Mouse (Mus musculus) heart, embryonic 15.5 days (tissue): ENCODE results near the gene Sirt6. TPM values are rescaled to one million over a fixed set of nuclear protein-coding genes. Genes with fewer than 3 reads are reported as not detected.

ENCODE experiments used
- ATAC-seq: fragments of 200-750 bp; cut with Nextera tagmentation; replicated peaks from 2 replicates; pipeline ENCODE4 v1.8.0; 2017; ENCODE audit warnings: low read depth, moderate TSS enrichment; ENCODE audit not compliant: insufficient number of reproducible peaks, insufficient read depth, low FRiP score
- H3K27ac ChIP-seq: fragments of 300-500 bp; sonication (generic); 2 replicates; pipeline ENCODE4 v1.5.1; 2015; ENCODE audit warnings: mild to moderate bottlenecking, inconsistent platforms
- H3K27me3 ChIP-seq: fragments of 300-500 bp; sonication (generic); 2 replicates; pipeline ENCODE4 v1.6.1; 2015; ENCODE audit warnings: inconsistent platforms
- H3K36me3 ChIP-seq: fragments of 300-500 bp; sonication (generic); 2 replicates; pipeline ENCODE4 v1.6.1; 2015; ENCODE audit warnings: mild to moderate bottlenecking, inconsistent platforms
- H3K4me1 ChIP-seq: fragments of 300-500 bp; sonication (generic); replicated peaks from 2 replicates; pipeline ENCODE4 v1.6.1; 2015; ENCODE audit warnings: inconsistent platforms
- H3K4me2 ChIP-seq: fragments of 300-500 bp; sonication (generic); 2 replicates; pipeline ENCODE4 v1.6.1; 2015; ENCODE audit warnings: inconsistent platforms, mild to moderate bottlenecking, moderate library complexity
- H3K4me3 ChIP-seq: fragments of 300-500 bp; sonication (generic); 2 replicates; pipeline ENCODE4 v1.5.1; 2015; ENCODE audit warnings: mild to moderate bottlenecking, inconsistent platforms
- H3K9ac ChIP-seq: fragments of 300-500 bp; sonication (generic); 2 replicates; pipeline ENCODE4 v1.6.1; 2015; ENCODE audit warnings: mild to moderate bottlenecking, inconsistent platforms
- H3K9me3 ChIP-seq: fragments of 300-500 bp; sonication (generic); replicated peaks from 2 replicates; pipeline ENCODE4 v1.6.1; 2016; ENCODE audit warnings: inconsistent platforms
- WGBS: fragments of 180-500 bp; shearing (Covaris S2); methylation state at CpG from one replicate; pipeline ENCODE4 v1.1.7; 2015; ENCODE audit warnings: mixed read lengths; 5-methylcytosine and 5-hydroxymethylcytosine counted together
- polyA plus RNA-seq: library from polyadenylated mRNA; unstranded; fragments of >200 nt; fragmentation: Nextera tagmentation; extraction: Ambion mirVana; gene quantifications from 2 replicates; pipeline ENCODE4 v1.2.1, GENCODE M21; 2015

Sirt6 gene
- polyA plus RNA-seq, 1 experiment from 2014 or later = 20.8 TPM

DNA sequence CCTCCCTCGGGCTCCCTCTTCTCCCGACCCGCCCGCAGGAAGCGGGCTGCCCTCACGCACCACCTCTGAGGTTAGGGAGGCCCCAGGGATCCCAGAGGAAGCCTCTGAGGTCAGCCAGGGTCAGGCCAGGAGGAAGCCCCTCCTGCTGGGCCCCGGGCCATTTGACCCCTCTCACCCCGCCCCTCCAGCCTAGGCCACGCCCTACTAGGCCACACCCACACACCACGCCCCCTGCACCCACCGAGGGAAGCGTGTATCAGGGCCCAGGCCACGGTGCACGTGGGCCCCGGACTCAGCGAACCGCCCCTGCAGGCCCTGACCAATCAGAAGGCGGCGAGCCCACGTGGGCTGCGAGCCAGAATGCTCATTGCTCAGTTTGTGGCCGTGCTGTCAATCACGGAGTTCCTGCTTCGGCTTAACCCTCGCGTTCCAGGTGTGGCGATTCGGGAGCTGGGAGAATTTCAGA lies 26.8 kb downstream of the Sirt6 start, which contains the start of gene Tle6:
Tle6 (minus strand) TSS at position 336 of the 466 bp plus-strand sequence.
- under 1% methylated on average over 28 of the region's 28 CpGs for WGBS
- peak within 1 kb of the TSS; percentile 76 for H3K27ac ChIP-seq
- H3K9ac ChIP-seq = peak within 1 kb of the TSS; percentile 33; the same call in 1 of the 2 replicates

GRCm38 (mm10) chr10:81600096-81600495 lies 27.5 kb downstream of the Sirt6 start:
- H3K9me3 ChIP-seq = no peaks in the 10 kb centered on the region
- H3K4me2 ChIP-seq = peak overlapping the region; percentile 74
- no peak overlapping the region for H3K9ac ChIP-seq
- H3K4me1 ChIP-seq = peaks cover 57% of the 10 kb centered on the region
- no peak for ATAC-seq
- H3K27me3 ChIP-seq = peaks cover 6% of the 10 kb centered on the region
- H3K4me3 ChIP-seq = no peak overlapping the region
- WGBS = 45% methylated on average over 10 of the region's 10 CpGs
- no peaks in the 10 kb centered on the region for H3K36me3 ChIP-seq
- H3K27ac ChIP-seq = peak overlapping the region; percentile 76

More for the DNA sequence above, 26.8 kb downstream of the Sirt6 start, which contains the start of gene Tle6:
- Histone ChIP-seq H3K4me1 (peaks cover 58% of the 10 kb centered on the region), H3K4me2 (peak within 1 kb of the TSS; percentile 74), H3K4me3 (peak within 1 kb of the TSS; percentile 45), H3K9me3 (no peaks in the 10 kb centered on the region), H3K36me3 (no peaks in the 10 kb centered on the region), H3K27me3 (no peaks in the 10 kb centered on the region)
- peak; percentile 85 for ATAC-seq

- no peak overlapping the region for H3K4me2 ChIP-seq
- peaks cover 54% of the 10 kb centered on the region for H3K4me1 ChIP-seq
- no peak overlapping the region for H3K4me3 ChIP-seq
- no peak overlapping the region for H3K9ac ChIP-seq
- H3K36me3 ChIP-seq = no peaks in the 10 kb centered on the region
- 79% methylated on average over 5 of the region's 5 CpGs for WGBS
- no peaks in the 10 kb centered on the region for H3K9me3 ChIP-seq
- H3K27me3 ChIP-seq = peaks cover 9% of the 10 kb centered on the region
- H3K27ac ChIP-seq = no peak overlapping the region; the same call in 1 of the 2 replicates
- no peak for ATAC-seq
Observed at GRCm38 (mm10) chr10:81599630-81600029, 28.0 kb downstream of the Sirt6 start.

DNA sequence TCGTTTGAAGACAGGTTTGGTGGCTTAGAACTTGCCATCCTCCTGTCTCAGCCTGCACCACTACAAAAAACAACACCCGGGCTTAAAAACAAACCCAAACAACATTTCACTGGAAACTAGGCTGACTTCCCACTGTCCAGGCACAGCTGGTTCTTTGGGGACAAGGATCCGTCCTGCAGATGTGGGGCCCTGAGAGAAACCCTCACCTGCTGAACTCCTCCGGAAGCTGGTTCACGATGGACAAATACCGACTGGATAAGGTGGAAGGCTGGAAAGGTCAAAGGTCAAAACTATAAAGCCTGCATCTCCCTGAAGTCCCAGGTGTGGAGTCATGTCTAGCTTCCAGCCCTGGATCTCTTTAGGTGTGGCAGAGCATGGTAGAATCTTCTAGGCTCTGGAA lies 28.7 kb downstream of the Sirt6 start:
- H3K36me3 ChIP-seq = no peaks in the 10 kb centered on the region
- no peak overlapping the region for H3K4me3 ChIP-seq
- no peaks in the 10 kb centered on the region for H3K9me3 ChIP-seq
- H3K4me1 ChIP-seq = peaks cover 53% of the 10 kb centered on the region
- no peak overlapping the region for H3K9ac ChIP-seq
- WGBS = 55% methylated on average over 6 of the region's 6 CpGs
- no peak overlapping the region for H3K4me2 ChIP-seq
- peaks cover 15% of the 10 kb centered on the region for H3K27me3 ChIP-seq
- no peak overlapping the region for H3K27ac ChIP-seq
- ATAC-seq = no peak

- Histone ChIP-seq H3K9ac (no peak overlapping the region), H3K36me3 (no peaks in the 10 kb centered on the region), H3K4me2 (no peak overlapping the region), H3K27ac (no peak overlapping the region), H3K4me1 (peaks cover 53% of the 10 kb centered on the region), H3K27me3 (peaks cover 16% of the 10 kb centered on the region), H3K4me3 (no peak overlapping the region), H3K9me3 (no peaks in the 10 kb centered on the region)
- 51% methylated on average over 3 of the region's 3 CpGs for WGBS
- no peak for ATAC-seq
Observed at GRCm38 (mm10) chr10:81598342-81598741, 29.3 kb downstream of the Sirt6 start.

DNA sequence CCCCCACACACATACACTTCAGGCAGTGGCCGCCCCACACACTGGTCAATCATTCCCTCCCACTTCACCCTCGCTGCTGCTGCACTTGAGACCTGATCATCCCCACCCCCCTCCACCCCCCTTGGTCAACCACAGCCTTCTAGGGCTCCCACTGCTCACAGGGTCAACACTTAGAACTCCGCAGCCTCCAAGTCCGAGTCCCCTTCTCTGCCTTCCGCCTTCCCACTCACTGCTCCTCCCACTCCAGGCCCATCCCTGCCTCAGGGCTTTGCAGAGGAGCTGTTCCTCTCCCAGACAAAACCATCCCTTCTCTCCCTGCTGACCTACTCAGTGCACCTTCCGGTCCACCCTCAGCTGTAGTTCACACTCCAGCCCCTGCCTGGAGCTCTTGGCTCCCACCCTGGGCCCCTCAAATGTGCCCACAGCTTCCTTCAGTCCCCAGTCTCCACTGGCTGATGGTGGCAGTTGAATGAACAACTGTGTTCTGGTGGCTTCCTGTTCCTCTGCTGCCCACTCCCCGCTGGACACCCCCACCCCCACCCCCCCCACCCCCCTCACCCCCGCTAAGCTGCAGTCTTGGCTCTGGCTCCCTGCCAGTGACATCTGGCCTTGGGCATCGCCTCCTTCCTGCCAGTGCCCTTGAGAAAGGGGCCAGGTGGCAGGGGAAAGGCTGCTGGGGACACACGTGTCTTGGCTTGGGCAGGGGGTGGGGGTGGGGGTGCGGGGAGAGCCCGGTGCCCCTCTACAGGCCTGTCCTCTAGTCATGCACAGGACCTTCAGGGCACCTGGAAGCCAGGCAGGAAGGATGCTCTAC lies 30.3 kb downstream of the Sirt6 start:
- Histone ChIP-seq H3K4me3 (peak overlapping the region; percentile 38), H3K27ac (peak overlapping the region; percentile 81), H3K4me2 (peak overlapping the region; percentile 67), H3K27me3 (peaks cover 16% of the 10 kb centered on the region), H3K36me3 (no peaks in the 10 kb centered on the region), H3K9me3 (no peaks in the 10 kb centered on the region), H3K4me1 (peaks cover 46% of the 10 kb centered on the region), H3K9ac (peak overlapping the region; percentile 50)
- 8% methylated on average over 12 of the region's 12 CpGs for WGBS
- ATAC-seq = peak; percentile 28

GRCm38 (mm10) chr10:81596611-81597010 lies 31.0 kb downstream of the Sirt6 start:
- WGBS = 8% methylated on average over 10 of the region's 10 CpGs
- peak overlapping the region; percentile 67 for H3K4me2 ChIP-seq
- no peak for ATAC-seq
- peak overlapping the region; percentile 81 for H3K27ac ChIP-seq
- peaks cover 44% of the 10 kb centered on the region for H3K4me1 ChIP-seq
- H3K27me3 ChIP-seq = peaks cover 16% of the 10 kb centered on the region
- peak overlapping the region; percentile 50 for H3K9ac ChIP-seq
- H3K4me3 ChIP-seq = peak overlapping the region; percentile 38
- H3K9me3 ChIP-seq = no peaks in the 10 kb centered on the region
- H3K36me3 ChIP-seq = no peaks in the 10 kb centered on the region

GRCm38 (mm10) chr10:81595599-81595998 lies 32.0 kb downstream of the Sirt6 start:
- Histone ChIP-seq H3K9ac (no peak overlapping the region), H3K27ac (peak overlapping the region; percentile 81; the same call in 1 of the 2 replicates), H3K4me2 (no peak overlapping the region)

DNA sequence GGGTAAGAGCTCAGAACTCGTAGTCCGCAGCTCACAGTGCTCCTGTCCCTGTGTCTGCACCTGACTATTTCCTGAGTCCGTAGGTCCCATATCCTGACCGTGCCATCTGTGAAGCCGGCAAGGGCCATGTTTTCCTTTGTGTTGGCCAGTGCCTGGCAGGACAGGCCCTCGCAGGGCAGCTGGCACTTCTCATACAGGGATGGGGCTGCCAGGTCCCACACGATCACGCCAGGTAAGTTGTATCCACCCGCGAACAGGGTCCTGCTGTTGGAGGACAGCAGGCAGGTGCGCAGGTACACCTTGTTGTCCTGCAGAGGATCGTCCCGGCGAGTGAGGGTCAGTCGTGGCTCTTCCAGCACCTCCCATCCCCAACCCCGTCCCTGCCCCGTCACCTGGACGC lies 33.7 kb downstream of the Sirt6 start:
- 71% methylated on average over 18 of the region's 18 CpGs for WGBS
- Histone ChIP-seq H3K4me1 (peaks cover 28% of the 10 kb centered on the region), H3K4me3 (no peak overlapping the region), H3K36me3 (peaks cover 6% of the 10 kb centered on the region; the same call in 1 of the 2 replicates), H3K27me3 (peaks cover 16% of the 10 kb centered on the region), H3K4me2 (no peak overlapping the region), H3K9ac (no peak overlapping the region), H3K9me3 (no peaks in the 10 kb centered on the region), H3K27ac (no peak overlapping the region)
- ATAC-seq = no peak

More at GRCm38 (mm10) chr10:81595599-81595998, 32.0 kb downstream of the Sirt6 start:
- H3K9me3 ChIP-seq = no peaks in the 10 kb centered on the region
- H3K27me3 ChIP-seq = peaks cover 16% of the 10 kb centered on the region
- H3K4me1 ChIP-seq = peaks cover 36% of the 10 kb centered on the region
- no peak overlapping the region for H3K4me3 ChIP-seq
- WGBS = 51% methylated on average over 5 of the region's 5 CpGs
- no peaks in the 10 kb centered on the region for H3K36me3 ChIP-seq
- no peak for ATAC-seq

- H3K27ac ChIP-seq = no peak overlapping the region
- 65% methylated on average over 4 of the region's 4 CpGs for WGBS
- H3K36me3 ChIP-seq = peaks cover 6% of the 10 kb centered on the region; the same call in 1 of the 2 replicates
- H3K9me3 ChIP-seq = no peaks in the 10 kb centered on the region
- H3K27me3 ChIP-seq = peaks cover 16% of the 10 kb centered on the region
- H3K4me2 ChIP-seq = no peak overlapping the region
- peaks cover 28% of the 10 kb centered on the region for H3K4me1 ChIP-seq
- H3K9ac ChIP-seq = no peak overlapping the region
- ATAC-seq = no peak
- H3K4me3 ChIP-seq = no peak overlapping the region
Observed at GRCm38 (mm10) chr10:81593223-81593622, 34.4 kb downstream of the Sirt6 start.

DNA sequence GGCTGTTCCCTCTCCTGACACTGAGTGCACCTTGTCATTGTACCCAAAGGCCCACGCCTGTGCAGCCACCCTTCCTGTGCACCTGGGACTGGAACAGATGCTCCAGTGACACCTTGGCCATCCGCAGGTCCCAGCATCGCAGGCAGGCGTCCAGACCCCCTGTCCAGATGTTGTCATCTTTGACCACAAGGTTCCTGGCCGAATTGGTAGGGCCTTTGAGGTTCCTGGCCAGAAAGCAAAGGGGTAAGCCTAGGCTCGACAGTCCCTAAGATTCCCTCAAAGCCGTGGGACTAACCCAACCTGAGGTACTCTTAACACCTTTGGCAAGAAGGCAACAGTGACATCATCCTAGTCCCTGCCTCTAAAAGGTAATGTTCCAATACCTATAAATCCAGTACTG lies 35.0 kb downstream of the Sirt6 start:
- no peak overlapping the region for H3K9ac ChIP-seq
- peaks cover 24% of the 10 kb centered on the region for H3K4me1 ChIP-seq
- H3K36me3 ChIP-seq = peaks cover 10% of the 10 kb centered on the region
- H3K4me2 ChIP-seq = no peak overlapping the region
- ATAC-seq = no peak
- no peak overlapping the region for H3K4me3 ChIP-seq
- H3K27ac ChIP-seq = no peak overlapping the region
- 76% methylated on average over 7 of the region's 7 CpGs for WGBS
- no peaks in the 10 kb centered on the region for H3K9me3 ChIP-seq
- H3K27me3 ChIP-seq = peaks cover 16% of the 10 kb centered on the region
